Mouse (Mus musculus) neural tube, embryonic 15.5 days (tissue): ENCODE results near the gene Dixdc1. TPM values are rescaled to one million over a fixed set of nuclear protein-coding genes. Genes with fewer than 3 reads are reported as not detected.
"Not testable (repeated sequence)": the region's sequence is repeated elsewhere in the genome, so short reads cannot be mapped to it uniquely, and the experiment has no call there.

Experiments used
- ATAC-seq: fragments of 200-750 bp; cut with Nextera tagmentation; 2 replicates; pipeline ENCODE4 v1.8.0; 2017; ENCODE audit warnings: mild to moderate bottlenecking, moderate TSS enrichment, moderate library complexity; ENCODE audit not compliant: low FRiP score
- H3K27ac ChIP-seq: fragments of 300-500 bp; sonication (generic); replicated peaks from 2 replicates; pipeline ENCODE4 v1.5.1; 2015; ENCODE audit warnings: mild to moderate bottlenecking, inconsistent platforms
- H3K27me3 ChIP-seq: fragments of 300-500 bp; sonication (generic); replicated peaks from 2 replicates; pipeline ENCODE4 v1.6.1; 2015; ENCODE audit warnings: inconsistent platforms
- H3K36me3 ChIP-seq: fragments of 300-500 bp; sonication (generic); 2 replicates; pipeline ENCODE4 v1.6.1; 2015; ENCODE audit warnings: inconsistent platforms
- H3K4me1 ChIP-seq: fragments of 300-500 bp; sonication (generic); 2 replicates; pipeline ENCODE4 v1.6.1; 2015; ENCODE audit warnings: inconsistent platforms
- H3K4me2 ChIP-seq: fragments of 300-500 bp; sonication (generic); 2 replicates; pipeline ENCODE4 v1.6.1; 2015; ENCODE audit warnings: inconsistent platforms, mild to moderate bottlenecking, moderate library complexity
- H3K4me3 ChIP-seq: fragments of 300-500 bp; sonication (generic); replicated peaks from 2 replicates; pipeline ENCODE4 v1.5.1; 2015; ENCODE audit warnings: mild to moderate bottlenecking, inconsistent platforms
- H3K9ac ChIP-seq: fragments of 300-500 bp; sonication (generic); replicated peaks from 2 replicates; pipeline ENCODE4 v1.6.1; 2015; ENCODE audit warnings: mild to moderate bottlenecking, inconsistent platforms
- H3K9me3 ChIP-seq: fragments of 300-500 bp; sonication (generic); replicated peaks from 2 replicates; pipeline ENCODE4 v1.6.1; 2016; ENCODE audit warnings: inconsistent platforms
- WGBS: fragments of 180-500 bp; shearing (Covaris S2); methylation state at CpG from one replicate; pipeline ENCODE4 v1.1.7; 2015; ENCODE audit warnings: mixed read lengths; 5-methylcytosine and 5-hydroxymethylcytosine counted together
- polyA plus RNA-seq: library from polyadenylated mRNA; unstranded; fragments of >200 nt; fragmentation: Nextera tagmentation; extraction: Ambion mirVana; gene quantifications from 2 replicates; pipeline ENCODE4 v1.2.1, GENCODE M21; 2015

The Dixdc1 gene
- polyA plus RNA-seq, 1 experiment from 2014 or later = 30.4 TPM

GRCm38 (mm10) chr9:50660431-50660830 lies 78.9 kb downstream of the Dixdc1 start:
- H3K4me1 ChIP-seq = peaks cover 25% of the 10 kb centered on the region
- no peaks in the 10 kb centered on the region for H3K9me3 ChIP-seq
- WGBS = 11% methylated on average over 12 of the region's 12 CpGs
- 0 out of 2 replicates have a peak overlapping the region, but pooled peaks have one; percentile 45 for H3K27ac ChIP-seq
- no peak for ATAC-seq
- peak overlapping the region; percentile 96 for H3K9ac ChIP-seq
- peak overlapping the region; percentile 94 for H3K4me3 ChIP-seq
- no peaks in the 10 kb centered on the region for H3K27me3 ChIP-seq
- peaks cover 34% of the 10 kb centered on the region for H3K36me3 ChIP-seq
- H3K4me2 ChIP-seq = peak overlapping the region; percentile 76

GRCm38 (mm10) chr9:50659392-50660217 lies 79.7 kb downstream of the Dixdc1 start, which contains the start of gene Dlat:
Dlat (minus strand) TSS chr9:50659780.
- Histone ChIP-seq H3K27ac (peak within 1 kb of the TSS; percentile 89), H3K4me1 (peaks cover 25% of the 10 kb centered on the region), H3K36me3 (peaks cover 33% of the 10 kb centered on the region), H3K9me3 (no peaks in the 10 kb centered on the region), H3K27me3 (no peaks in the 10 kb centered on the region), H3K4me3 (peak within 1 kb of the TSS; percentile 94), H3K4me2 (peak within 1 kb of the TSS; percentile 76), H3K9ac (peak within 1 kb of the TSS; percentile 96)
- under 1% methylated on average over 63 of the region's 63 CpGs for WGBS
- ATAC-seq = peak; percentile 94

- peaks cover 25% of the 10 kb centered on the region for H3K4me1 ChIP-seq
- peak overlapping the region; percentile 94 for H3K4me3 ChIP-seq
- under 1% methylated on average over 27 of the region's 28 CpGs for WGBS
- H3K9me3 ChIP-seq = no peaks in the 10 kb centered on the region
- H3K27ac ChIP-seq = peak overlapping the region; percentile 89
- H3K9ac ChIP-seq = peak overlapping the region; percentile 96
- H3K27me3 ChIP-seq = no peaks in the 10 kb centered on the region
- no peak; the same call in none of the 2 replicates for ATAC-seq
- peaks cover 32% of the 10 kb centered on the region for H3K36me3 ChIP-seq
- H3K4me2 ChIP-seq = peak overlapping the region; percentile 76
Observed at GRCm38 (mm10) chr9:50658941-50659388, 80.4 kb downstream of the Dixdc1 start.

- H3K27ac ChIP-seq = peak overlapping the region; percentile 89
- peaks cover 25% of the 10 kb centered on the region for H3K4me1 ChIP-seq
- H3K9me3 ChIP-seq = no peaks in the 10 kb centered on the region
- H3K27me3 ChIP-seq = no peaks in the 10 kb centered on the region
- H3K9ac ChIP-seq = peak overlapping the region; percentile 96
- 21% methylated on average over 5 of the region's 5 CpGs for WGBS
- no peak for ATAC-seq
- peak overlapping the region; percentile 76 for H3K4me2 ChIP-seq
- peak overlapping the region; percentile 94 for H3K4me3 ChIP-seq
- H3K36me3 ChIP-seq = peaks cover 34% of the 10 kb centered on the region
Observed at GRCm38 (mm10) chr9:50658391-50658790, 80.9 kb downstream of the Dixdc1 start.

GRCm38 (mm10) chr9:50650503-50650902 lies 88.8 kb downstream of the Dixdc1 start:
- Histone ChIP-seq H3K4me2 (no peak overlapping the region), H3K9me3 (no peaks in the 10 kb centered on the region), H3K27ac (no peak overlapping the region), H3K27me3 (no peaks in the 10 kb centered on the region), H3K9ac (no peak overlapping the region), H3K4me3 (no peak overlapping the region), H3K4me1 (no peaks in the 10 kb centered on the region), H3K36me3 (peaks cover 89% of the 10 kb centered on the region)
- WGBS = 95% methylated on average over 10 of the region's 10 CpGs
- no peak for ATAC-seq

- Histone ChIP-seq H3K4me2 (no peak overlapping the region), H3K9ac (no peak overlapping the region), H3K36me3 (peaks cover 89% of the 10 kb centered on the region), H3K9me3 (no peaks in the 10 kb centered on the region), H3K4me1 (no peaks in the 10 kb centered on the region), H3K27ac (no peak overlapping the region), H3K27me3 (no peaks in the 10 kb centered on the region), H3K4me3 (no peak overlapping the region)
- WGBS = 81% methylated on average over 10 of the region's 10 CpGs
- no peak for ATAC-seq
Observed at GRCm38 (mm10) chr9:50646826-50647370, 92.4 kb downstream of the Dixdc1 start.

DNA sequence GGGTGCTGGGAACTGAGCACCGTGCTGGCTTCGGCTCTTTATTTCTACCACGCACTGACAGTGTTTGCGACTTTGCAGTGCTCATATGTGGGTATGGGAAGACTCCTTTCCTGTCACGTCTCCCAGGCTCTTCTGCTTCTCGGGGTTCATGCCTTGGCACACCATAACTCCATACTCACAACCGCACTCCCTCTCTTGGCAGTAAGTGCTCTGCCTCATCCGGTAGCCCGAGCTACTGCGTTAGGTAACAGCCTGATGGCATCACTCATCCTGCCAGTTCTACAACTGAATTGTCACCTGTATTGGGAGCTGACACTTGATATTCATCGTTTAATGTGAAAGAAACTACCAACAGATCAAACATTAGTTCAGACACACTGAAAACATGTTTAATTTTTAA lies 105.0 kb downstream of the Dixdc1 start:
- Histone ChIP-seq H3K36me3 (peaks cover 53% of the 10 kb centered on the region), H3K4me3 (no peak overlapping the region), H3K4me2 (no peak overlapping the region), H3K9ac (no peak overlapping the region), H3K9me3 (no peaks in the 10 kb centered on the region), H3K27me3 (no peaks in the 10 kb centered on the region), H3K27ac (no peak overlapping the region), H3K4me1 (no peaks in the 10 kb centered on the region)
- 96% methylated on average over 11 of the region's 11 CpGs for WGBS
- no peak for ATAC-seq

DNA sequence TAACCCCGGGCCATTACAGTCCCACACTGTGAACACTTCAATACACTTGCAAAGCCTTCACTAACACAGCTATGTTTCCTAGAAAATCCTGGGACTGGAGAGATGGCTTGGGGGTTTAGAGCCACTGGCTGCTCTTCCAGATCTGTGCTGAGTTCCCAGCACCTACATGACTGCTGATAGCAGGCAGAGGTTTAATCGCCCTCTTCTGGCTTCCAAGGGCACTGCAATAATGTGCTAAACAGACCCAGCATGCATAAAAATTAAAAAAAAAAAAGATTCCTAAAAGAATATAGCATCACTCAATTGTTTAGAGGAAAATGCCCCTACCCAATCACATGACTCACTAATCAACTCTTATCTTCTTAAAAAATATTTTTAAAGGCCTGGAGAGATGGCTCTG lies 106.3 kb downstream of the Dixdc1 start:
- 60% methylated on average over 2 of the region's 2 CpGs for WGBS
- ATAC-seq = no peak
- Histone ChIP-seq H3K9me3 (no peaks in the 10 kb centered on the region), H3K27ac (no peak overlapping the region), H3K36me3 (peaks cover 43% of the 10 kb centered on the region), H3K4me3 (no peak overlapping the region), H3K4me2 (no peak overlapping the region), H3K9ac (no peak overlapping the region), H3K4me1 (no peaks in the 10 kb centered on the region), H3K27me3 (no peaks in the 10 kb centered on the region)

- Histone ChIP-seq H3K4me1 (no peaks in the 10 kb centered on the region), H3K4me3 (no peak overlapping the region), H3K27ac (no peak overlapping the region), H3K36me3 (peaks cover 35% of the 10 kb centered on the region), H3K9ac (no peak overlapping the region), H3K9me3 (no peaks in the 10 kb centered on the region), H3K27me3 (no peaks in the 10 kb centered on the region), H3K4me2 (no peak overlapping the region)
- ATAC-seq = no peak
- WGBS = 87% methylated on average over 6 of the region's 6 CpGs
Observed at GRCm38 (mm10) chr9:50632016-50632688, 107.2 kb downstream of the Dixdc1 start.

DNA sequence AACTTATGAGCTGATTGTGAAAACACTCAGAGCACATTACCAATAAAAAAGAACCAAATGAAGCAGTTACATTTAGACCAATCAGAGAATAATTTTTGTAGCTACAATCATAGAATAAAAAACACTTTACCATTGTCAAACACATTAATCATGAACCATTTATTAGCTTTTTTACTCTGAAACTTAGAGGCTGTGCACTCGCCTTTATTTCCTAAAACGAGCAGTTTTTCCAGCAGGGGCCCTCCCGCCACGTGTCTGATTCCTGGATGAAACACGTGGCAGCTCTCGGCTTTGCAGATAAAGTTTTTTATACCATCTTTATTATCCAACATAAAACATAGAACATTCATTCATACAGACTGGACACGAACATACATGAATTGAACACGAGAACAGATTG lies 108.4 kb downstream of the Dixdc1 start:
- ATAC-seq = not testable (repeated sequence)

DNA sequence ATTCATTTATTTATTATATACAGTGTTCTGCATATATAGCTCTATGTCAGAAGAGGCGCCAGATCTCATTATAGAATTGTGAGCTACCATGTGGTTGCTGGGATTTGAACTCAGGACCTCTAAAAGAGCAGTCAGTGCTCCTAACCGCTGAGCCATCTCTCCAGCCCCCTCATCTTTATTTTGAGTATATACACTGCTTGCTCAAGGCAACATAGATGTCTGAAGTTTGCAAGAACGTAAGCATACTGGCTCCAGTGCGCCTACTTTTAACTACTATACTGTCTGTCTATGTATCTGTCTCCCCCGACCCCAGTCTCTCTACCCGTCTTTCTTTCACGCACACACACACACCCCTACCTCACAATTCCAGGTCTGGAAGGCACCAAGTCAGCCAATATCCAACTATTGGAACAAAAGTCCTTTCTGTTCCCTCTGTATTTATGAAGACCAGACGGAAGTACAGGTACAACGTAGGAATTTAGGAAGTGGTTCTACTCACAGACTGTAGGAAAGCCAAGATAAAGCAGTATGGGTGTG lies 121.5 kb downstream of the Dixdc1 start:
- H3K9me3 ChIP-seq = no peaks in the 10 kb centered on the region
- WGBS = 64% methylated on average over 9 of the region's 9 CpGs
- H3K4me2 ChIP-seq = peak overlapping the region; percentile 84
- ATAC-seq = no peak
- peak overlapping the region; percentile 100 for H3K4me3 ChIP-seq
- H3K36me3 ChIP-seq = peaks cover 25% of the 10 kb centered on the region
- H3K27me3 ChIP-seq = no peaks in the 10 kb centered on the region
- peaks cover 27% of the 10 kb centered on the region for H3K4me1 ChIP-seq
- no peak overlapping the region for H3K27ac ChIP-seq
- no peak overlapping the region for H3K9ac ChIP-seq

More for the DNA sequence above, 108.4 kb downstream of the Dixdc1 start:
- not testable (repeated sequence) for H3K4me1 ChIP-seq, H3K9ac ChIP-seq, H3K27me3 ChIP-seq, H3K4me3 ChIP-seq, H3K27ac ChIP-seq, H3K9me3 ChIP-seq, H3K4me2 ChIP-seq
- peaks cover 26% of the 10 kb centered on the region for H3K36me3 ChIP-seq
- 90% methylated on average over 6 of the region's 8 CpGs for WGBS
